Mouse (Mus musculus): Measurements from ENCODE around the gene Rorc.

- no peak for TF ChIP-seq NELFE (IDR thresholded peaks at IDR 0.05; ENCODE audit: low read depth, low read length)
- no peak for TF ChIP-seq CTCF (conservative IDR thresholded peaks at IDR 0.05 in 1 of 2, IDR thresholded peaks at IDR 0.05 in 1 of 2; ENCODE audit: low read depth in 2 of 2, low read length in 2 of 2)
- no peak for TF ChIP-seq MAX (IDR thresholded peaks at IDR 0.05; ENCODE audit: low read length)
- TF ChIP-seq MAFK (IDR thresholded peaks at IDR 0.05; ENCODE audit: insufficient replicate concordance, low read length), result no peak
- TF ChIP-seq SMC3 (IDR thresholded peaks at IDR 0.05; ENCODE audit: low read depth, low read length), result no peak
- TF ChIP-seq MXI1 (IDR thresholded peaks at IDR 0.05; ENCODE audit: low read depth, low read length), result no peak
- TF ChIP-seq EP300 (IDR thresholded peaks at IDR 0.05; ENCODE audit: low read length), result no peak
Measured at GRCm38 (mm10) chr3:94372641-94373040, at the start of gene Rorc.
